Mouse (Mus musculus): ENCODE results near the gene Gm21060. TPM values are rescaled to one million over a fixed set of nuclear protein-coding genes. Genes with fewer than 3 reads are reported as not detected.
"Not testable (repeated sequence)": the region's sequence is repeated elsewhere in the genome, so short reads cannot be mapped to it uniquely, and the experiment has no call there.

Gene Gm21060
- not detected in 2 replicates for polyA plus RNA-seq (2014; fragmentation: Nextera tagmentation; extraction: Ambion mirVana)

GRCm38 (mm10) chr19:61296969-61297368 lies at the start of gene Gm21060:
TSS of gene Gm21060 (minus strand) at chr19:61297069.
- ATAC-seq (replicated peaks; ENCODE audit: low FRiP score) (no peak), DNase-seq (ENCODE audit: low spot score) (no peak)
- Histone ChIP-seq H3K4me1 (replicated peaks; ENCODE audit: control insufficient read depth, insufficient read depth, low read length) (no peaks in the 10 kb centered on the region), H3K9ac (ENCODE audit: low read depth, low read length) (no peak within 1 kb of the TSS), H3K36me3 (ENCODE audit: control insufficient read depth, insufficient read depth, low read length) (no peaks in the 10 kb centered on the region), H3K27me3 (replicated peaks; ENCODE audit: control insufficient read depth, insufficient read depth, low read length) (no peaks in the 10 kb centered on the region), H3K9me3 (ENCODE audit: control insufficient read depth, low read length) (no peaks in the 10 kb centered on the region), H3K4me3 (ENCODE audit: low read depth, low read length) (no peak within 1 kb of the TSS), H3K27ac (ENCODE audit: low read depth, low read length) (no peak within 1 kb of the TSS), H3K4me2 (no peak within 1 kb of the TSS)
- 84% methylated on average over 2 of the region's 2 CpGs for WGBS

- 78% methylated on average over 3 of the region's 3 CpGs for WGBS
- DNase-seq (ENCODE audit: low spot score); H3K9me3 ChIP-seq (ENCODE audit: control insufficient read depth, low read length); H3K27ac ChIP-seq (ENCODE audit: low read depth, low read length); H3K27me3 ChIP-seq (replicated peaks; ENCODE audit: control insufficient read depth, insufficient read depth, low read length); H3K4me1 ChIP-seq (replicated peaks; ENCODE audit: control insufficient read depth, insufficient read depth, low read length); H3K9ac ChIP-seq (ENCODE audit: low read depth, low read length); H3K4me3 ChIP-seq (ENCODE audit: low read depth, low read length); H3K4me2 ChIP-seq; ATAC-seq (replicated peaks; ENCODE audit: low FRiP score); H3K36me3 ChIP-seq (ENCODE audit: control insufficient read depth, insufficient read depth, low read length): not testable (repeated sequence)
Measured at GRCm38 (mm10) chr19:61320844-61321243, 24.0 kb upstream of the Gm21060 start.

GRCm38 (mm10) chr19:61313185-61313584 lies 16.3 kb upstream of the Gm21060 start:
- H3K9me3 ChIP-seq (ENCODE audit: control insufficient read depth, low read length); H3K4me3 ChIP-seq (ENCODE audit: low read depth, low read length); H3K4me1 ChIP-seq (replicated peaks; ENCODE audit: control insufficient read depth, insufficient read depth, low read length); H3K4me2 ChIP-seq; H3K27me3 ChIP-seq (replicated peaks; ENCODE audit: control insufficient read depth, insufficient read depth, low read length); DNase-seq (ENCODE audit: low spot score); H3K27ac ChIP-seq (ENCODE audit: low read depth, low read length); H3K36me3 ChIP-seq (ENCODE audit: control insufficient read depth, insufficient read depth, low read length); H3K9ac ChIP-seq (ENCODE audit: low read depth, low read length); ATAC-seq (replicated peaks; ENCODE audit: low FRiP score): not testable (repeated sequence)
- 46% methylated on average over 11 of the region's 11 CpGs for WGBS

- H3K27ac ChIP-seq (ENCODE audit: low read depth, low read length); DNase-seq (ENCODE audit: low spot score); H3K4me3 ChIP-seq (ENCODE audit: low read depth, low read length); H3K27me3 ChIP-seq (replicated peaks; ENCODE audit: control insufficient read depth, insufficient read depth, low read length); H3K4me1 ChIP-seq (replicated peaks; ENCODE audit: control insufficient read depth, insufficient read depth, low read length); H3K4me2 ChIP-seq; H3K9ac ChIP-seq (ENCODE audit: low read depth, low read length); ATAC-seq (replicated peaks; ENCODE audit: low FRiP score); H3K9me3 ChIP-seq (ENCODE audit: control insufficient read depth, low read length); H3K36me3 ChIP-seq (ENCODE audit: control insufficient read depth, insufficient read depth, low read length): not testable (repeated sequence)
- WGBS = 79% methylated on average over 8 of the region's 10 CpGs
Measured at GRCm38 (mm10) chr19:61312400-61312799, 15.5 kb upstream of the Gm21060 start.

GRCm38 (mm10) chr19:61308083-61308482 lies 11.2 kb upstream of the Gm21060 start:
- not testable (repeated sequence) for H3K9me3 ChIP-seq (ENCODE audit: control insufficient read depth, low read length); H3K27ac ChIP-seq (ENCODE audit: low read depth, low read length); H3K4me2 ChIP-seq; H3K27me3 ChIP-seq (replicated peaks; ENCODE audit: control insufficient read depth, insufficient read depth, low read length); H3K36me3 ChIP-seq (ENCODE audit: control insufficient read depth, insufficient read depth, low read length); H3K9ac ChIP-seq (ENCODE audit: low read depth, low read length); H3K4me3 ChIP-seq (ENCODE audit: low read depth, low read length); DNase-seq (ENCODE audit: low spot score); ATAC-seq (replicated peaks; ENCODE audit: low FRiP score); H3K4me1 ChIP-seq (replicated peaks; ENCODE audit: control insufficient read depth, insufficient read depth, low read length)
- WGBS = 70% methylated on average over 1 of the region's 1 CpGs

GRCm38 (mm10) chr19:61285033-61285432 lies 11.8 kb downstream of the Gm21060 start:
- WGBS = 72% methylated on average over 4 of the region's 4 CpGs
- not testable (repeated sequence) for H3K9me3 ChIP-seq (ENCODE audit: control insufficient read depth, low read length); DNase-seq (ENCODE audit: low spot score)

GRCm38 (mm10) chr19:61283581-61283980 lies 13.3 kb downstream of the Gm21060 start:
- Histone ChIP-seq H3K36me3 (ENCODE audit: control insufficient read depth, insufficient read depth, low read length) (no peaks in the 10 kb centered on the region), H3K4me3 (ENCODE audit: low read depth, low read length) (no peak overlapping the region), H3K4me2 (no peak overlapping the region), H3K9ac (ENCODE audit: low read depth, low read length) (no peak overlapping the region), H3K27ac (ENCODE audit: low read depth, low read length) (no peak overlapping the region), H3K27me3 (replicated peaks; ENCODE audit: control insufficient read depth, insufficient read depth, low read length) (no peaks in the 10 kb centered on the region), H3K9me3 (ENCODE audit: control insufficient read depth, low read length) (no peaks in the 10 kb centered on the region), H3K4me1 (replicated peaks; ENCODE audit: control insufficient read depth, insufficient read depth, low read length) (no peaks in the 10 kb centered on the region)
- DNase-seq (ENCODE audit: low spot score) (no peak), ATAC-seq (replicated peaks; ENCODE audit: low FRiP score) (no peak)
- WGBS = 32% methylated on average over 1 of the region's 1 CpGs

More at GRCm38 (mm10) chr19:61285033-61285432, 11.8 kb downstream of the Gm21060 start:
- not testable (repeated sequence) for H3K36me3 ChIP-seq (ENCODE audit: control insufficient read depth, insufficient read depth, low read length); H3K4me3 ChIP-seq (ENCODE audit: low read depth, low read length); H3K27me3 ChIP-seq (replicated peaks; ENCODE audit: control insufficient read depth, insufficient read depth, low read length); H3K27ac ChIP-seq (ENCODE audit: low read depth, low read length); H3K9ac ChIP-seq (ENCODE audit: low read depth, low read length); H3K4me1 ChIP-seq (replicated peaks; ENCODE audit: control insufficient read depth, insufficient read depth, low read length); H3K4me2 ChIP-seq; ATAC-seq (replicated peaks; ENCODE audit: low FRiP score)

- no peak overlapping the region for H3K9ac ChIP-seq (ENCODE audit: low read depth, low read length)
- ATAC-seq (replicated peaks; ENCODE audit: low FRiP score) = no peak
- H3K4me3 ChIP-seq (ENCODE audit: low read depth, low read length) = no peak overlapping the region
- no peaks in the 10 kb centered on the region for H3K27me3 ChIP-seq (replicated peaks; ENCODE audit: control insufficient read depth, insufficient read depth, low read length)
- H3K4me2 ChIP-seq = no peak overlapping the region
- no peaks in the 10 kb centered on the region for H3K4me1 ChIP-seq (replicated peaks; ENCODE audit: control insufficient read depth, insufficient read depth, low read length)
- no peak overlapping the region for H3K27ac ChIP-seq (ENCODE audit: low read depth, low read length)
- no peak for DNase-seq (ENCODE audit: low spot score)
- no peaks in the 10 kb centered on the region for H3K9me3 ChIP-seq (ENCODE audit: control insufficient read depth, low read length)
- whole genome bisulfite sequencing = 82% methylated on average over 1 of the region's 1 CpGs
- no peaks in the 10 kb centered on the region for H3K36me3 ChIP-seq (ENCODE audit: control insufficient read depth, insufficient read depth, low read length)
Measured at GRCm38 (mm10) chr19:61275446-61275845, 21.4 kb downstream of the Gm21060 start.

- H3K36me3 ChIP-seq (ENCODE audit: control insufficient read depth, insufficient read depth, low read length); H3K4me2 ChIP-seq; H3K4me3 ChIP-seq (ENCODE audit: low read depth, low read length); H3K27me3 ChIP-seq (replicated peaks; ENCODE audit: control insufficient read depth, insufficient read depth, low read length); DNase-seq (ENCODE audit: low spot score); H3K27ac ChIP-seq (ENCODE audit: low read depth, low read length); H3K9me3 ChIP-seq (ENCODE audit: control insufficient read depth, low read length); H3K4me1 ChIP-seq (replicated peaks; ENCODE audit: control insufficient read depth, insufficient read depth, low read length); H3K9ac ChIP-seq (ENCODE audit: low read depth, low read length); ATAC-seq (replicated peaks; ENCODE audit: low FRiP score): not testable (repeated sequence)
- 28% methylated on average over 11 of the region's 11 CpGs for WGBS
Measured at GRCm38 (mm10) chr19:61269141-61269540, 27.7 kb downstream of the Gm21060 start.

All from liver, embryonic 11.5 days (tissue).